Mouse (Mus musculus): ENCODE data around the gene Bbs9. TPM values are rescaled to one million over a fixed set of nuclear protein-coding genes. Genes with fewer than 3 reads are reported as not detected.

The Bbs9 gene
- polyA plus RNA-seq, 1 experiment from 2014 or later, result 11.9 TPM

DNA sequence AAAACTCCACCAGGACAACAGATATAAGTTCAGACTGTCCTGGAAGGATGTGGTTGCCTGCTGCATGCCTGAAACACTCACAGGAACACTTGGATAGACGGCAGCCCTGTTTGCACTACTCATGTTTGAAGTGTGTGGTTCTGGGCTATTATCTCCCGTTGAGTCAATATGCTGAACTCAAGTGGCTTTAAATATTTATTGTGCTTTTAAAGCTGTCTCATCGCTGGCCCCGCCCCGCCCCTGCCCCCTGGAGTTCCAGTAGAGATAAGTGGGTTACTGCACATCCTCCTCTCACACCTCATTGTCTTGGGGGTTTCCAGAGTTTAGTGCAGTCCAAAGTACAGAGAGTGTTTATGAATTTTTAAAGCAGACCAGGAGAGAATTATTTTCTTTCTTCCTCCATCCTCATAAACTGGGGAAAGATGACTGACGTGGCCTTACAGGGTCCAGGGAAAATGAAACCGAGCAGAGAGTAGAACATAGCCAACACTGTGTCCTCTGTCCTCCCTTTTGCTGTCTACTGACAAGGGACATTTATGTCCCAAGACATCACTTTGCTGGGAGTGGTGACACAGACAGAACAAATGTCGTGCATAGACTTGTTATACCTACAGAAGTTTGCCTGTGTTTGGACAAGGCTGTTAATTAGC is 242.8 kb downstream of the Bbs9 start:
- peaks cover 3% of the 10 kb centered on the region; the same call in 1 of the 2 replicates for H3K4me1 ChIP-seq
- WGBS, result 86% methylated on average over 8 of the region's 8 CpGs
- no peaks in the 10 kb centered on the region for H3K36me3 ChIP-seq (replicated peaks)

DNA sequence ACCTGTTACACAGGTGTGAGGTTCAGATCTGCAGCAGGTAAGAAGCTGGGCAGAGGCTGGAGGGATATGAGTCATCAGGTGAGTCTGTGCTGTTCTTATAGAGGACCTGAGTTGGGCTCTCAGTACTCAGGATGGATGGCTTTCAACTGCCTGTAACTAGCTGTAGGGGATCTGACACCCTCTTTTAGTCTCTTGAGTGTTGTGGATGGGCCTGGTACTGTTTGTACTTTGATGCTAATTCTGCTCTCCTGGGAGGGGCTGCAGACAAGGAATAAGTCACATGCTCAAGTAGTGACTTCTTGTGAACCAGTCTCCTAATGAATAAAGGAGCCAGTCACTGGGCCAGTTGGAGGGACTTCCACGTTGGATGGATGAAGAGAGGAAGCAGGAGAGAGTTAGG is 257.1 kb downstream of the Bbs9 start:
- H3K36me3 ChIP-seq (replicated peaks), result no peaks in the 10 kb centered on the region
- WGBS, result 74% methylated on average over 1 of the region's 1 CpGs

More for the DNA sequence above, 242.8 kb downstream of the Bbs9 start:
- Histone ChIP-seq H3K27ac (replicated peaks) (no peak overlapping the region), H3K27me3 (replicated peaks; ENCODE audit: low read depth, poor library complexity, severe bottlenecking) (no peaks in the 10 kb centered on the region), H3K4me3 (no peak overlapping the region), H3K9me3 (no peaks in the 10 kb centered on the region)
- no peak for DNase-seq (ENCODE audit: low spot score)

DNA sequence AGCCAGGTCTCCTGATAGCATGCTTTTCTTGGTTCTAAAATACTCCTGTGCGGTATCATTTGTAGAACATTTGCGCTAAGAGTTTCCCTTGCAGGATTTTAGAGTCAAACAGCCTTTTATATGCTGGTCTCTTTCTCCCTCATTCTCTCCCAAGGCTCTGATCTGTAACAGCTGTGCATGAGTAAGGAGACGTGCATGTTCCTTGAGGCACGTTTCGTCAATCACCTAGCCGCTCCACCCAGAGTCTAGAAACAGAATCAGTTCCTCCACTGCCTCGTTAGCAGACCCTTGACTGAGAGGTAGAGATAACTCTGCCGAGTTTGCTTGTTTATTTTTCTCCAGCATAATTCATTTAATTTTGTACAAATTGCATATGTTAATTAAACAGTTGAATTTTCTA is 259.4 kb downstream of the Bbs9 start:
- Histone ChIP-seq H3K4me3 (no peak overlapping the region), H3K36me3 (replicated peaks) (no peaks in the 10 kb centered on the region), H3K27me3 (replicated peaks; ENCODE audit: low read depth, poor library complexity, severe bottlenecking) (no peaks in the 10 kb centered on the region), H3K4me1 (no peaks in the 10 kb centered on the region), H3K9me3 (no peaks in the 10 kb centered on the region), H3K27ac (replicated peaks) (no peak overlapping the region)
- no peak for DNase-seq (ENCODE audit: low spot score)
- 70% methylated on average over 8 of the region's 8 CpGs for WGBS

More for the DNA sequence above, 257.1 kb downstream of the Bbs9 start:
- Histone ChIP-seq H3K9me3 (no peaks in the 10 kb centered on the region), H3K27ac (replicated peaks) (no peak overlapping the region), H3K27me3 (replicated peaks; ENCODE audit: low read depth, poor library complexity, severe bottlenecking) (no peaks in the 10 kb centered on the region), H3K4me3 (no peak overlapping the region), H3K4me1 (no peaks in the 10 kb centered on the region)
- no peak for DNase-seq (ENCODE audit: low spot score)

DNA sequence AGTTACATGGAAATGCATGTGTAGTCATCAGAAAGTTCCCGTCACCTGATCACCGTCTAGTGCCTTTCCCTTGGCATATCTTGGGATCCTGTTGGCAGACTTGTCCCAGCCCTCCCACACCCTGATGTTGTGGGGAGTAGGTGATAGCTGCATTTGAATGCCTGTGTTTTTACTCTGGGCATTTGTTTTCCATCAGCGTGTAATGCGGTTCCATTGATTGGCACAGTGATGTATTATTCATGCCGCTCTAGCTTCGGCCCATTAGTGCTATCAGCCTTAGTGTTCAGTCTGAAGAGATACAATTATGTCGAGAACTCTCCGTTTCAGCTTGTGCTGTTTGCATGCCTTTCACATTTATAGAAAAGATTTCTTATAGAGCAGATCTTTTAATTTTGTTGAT is 259.9 kb downstream of the Bbs9 start:
- no peaks in the 10 kb centered on the region for H3K4me1 ChIP-seq
- H3K27me3 ChIP-seq (replicated peaks; ENCODE audit: low read depth, poor library complexity, severe bottlenecking), result no peaks in the 10 kb centered on the region
- H3K36me3 ChIP-seq (replicated peaks), result no peaks in the 10 kb centered on the region
- 83% methylated on average over 8 of the region's 8 CpGs for WGBS
- no peaks in the 10 kb centered on the region for H3K9me3 ChIP-seq
- no peak overlapping the region for H3K27ac ChIP-seq (replicated peaks)
- no peak overlapping the region for H3K4me3 ChIP-seq
- DNase-seq (ENCODE audit: low spot score), result no peak

- no peaks in the 10 kb centered on the region for H3K9me3 ChIP-seq
Measured at GRCm38 (mm10) chr9:22737893-22738292, 262.4 kb downstream of the Bbs9 start.

DNA sequence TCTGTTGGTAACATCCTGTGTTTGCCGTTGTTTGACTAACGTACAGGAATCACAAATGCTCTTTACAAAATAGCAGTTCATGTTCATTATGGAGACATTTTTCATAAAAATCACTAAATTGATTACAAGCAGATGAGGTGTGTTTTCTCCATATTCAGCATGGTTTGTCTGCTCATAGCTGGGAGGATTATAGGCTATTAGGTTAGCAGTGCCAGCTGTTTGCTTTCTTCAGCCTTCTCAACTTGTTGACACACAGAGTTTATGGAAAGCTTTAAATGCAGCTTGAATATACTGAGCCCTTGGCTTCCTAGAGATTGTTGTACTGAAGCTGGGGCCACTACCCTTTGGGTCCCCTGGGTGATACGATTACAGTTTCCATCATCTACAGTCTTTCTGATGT is 263.3 kb downstream of the Bbs9 start:
- 91% methylated on average over 3 of the region's 3 CpGs for WGBS
- no peak for DNase-seq (ENCODE audit: low spot score)
- no peak overlapping the region for H3K27ac ChIP-seq (replicated peaks)

More at GRCm38 (mm10) chr9:22737893-22738292, 262.4 kb downstream of the Bbs9 start:
- no peak overlapping the region for H3K27ac ChIP-seq (replicated peaks)
- H3K27me3 ChIP-seq (replicated peaks; ENCODE audit: low read depth, poor library complexity, severe bottlenecking), result no peaks in the 10 kb centered on the region
- WGBS, result 80% methylated on average over 6 of the region's 6 CpGs
- H3K4me1 ChIP-seq, result no peaks in the 10 kb centered on the region
- no peaks in the 10 kb centered on the region for H3K36me3 ChIP-seq (replicated peaks)
- no peak for DNase-seq (ENCODE audit: low spot score)
- no peak overlapping the region for H3K4me3 ChIP-seq

GRCm38 (mm10) chr9:22741967-22742366 is 266.5 kb downstream of the Bbs9 start:
- no peaks in the 10 kb centered on the region for H3K27me3 ChIP-seq (replicated peaks; ENCODE audit: low read depth, poor library complexity, severe bottlenecking)

More for the DNA sequence above, 263.3 kb downstream of the Bbs9 start:
- H3K4me1 ChIP-seq, result no peaks in the 10 kb centered on the region
- no peaks in the 10 kb centered on the region for H3K36me3 ChIP-seq (replicated peaks)
- H3K4me3 ChIP-seq, result no peak overlapping the region
- H3K27me3 ChIP-seq (replicated peaks; ENCODE audit: low read depth, poor library complexity, severe bottlenecking), result no peaks in the 10 kb centered on the region
- H3K9me3 ChIP-seq, result no peaks in the 10 kb centered on the region

GRCm38 (mm10) chr9:22748617-22749016 is 273.1 kb downstream of the Bbs9 start:
- Histone ChIP-seq H3K4me3 (no peak overlapping the region), H3K36me3 (replicated peaks) (no peaks in the 10 kb centered on the region), H3K4me1 (peaks cover 23% of the 10 kb centered on the region), H3K27ac (replicated peaks) (no peak overlapping the region), H3K27me3 (replicated peaks; ENCODE audit: low read depth, poor library complexity, severe bottlenecking) (0 out of 2 replicates have a peak, but pooled peaks cover 4% of the 10 kb centered on the region), H3K9me3 (no peaks in the 10 kb centered on the region)
- no peak for DNase-seq (ENCODE audit: low spot score)
- WGBS, result 88% methylated on average over 2 of the region's 2 CpGs

More at GRCm38 (mm10) chr9:22741967-22742366, 266.5 kb downstream of the Bbs9 start:
- Histone ChIP-seq H3K27ac (replicated peaks) (no peak overlapping the region), H3K36me3 (replicated peaks) (no peaks in the 10 kb centered on the region), H3K4me1 (peaks cover under 1% of the 10 kb centered on the region; the same call in 1 of the 2 replicates), H3K4me3 (no peak overlapping the region), H3K9me3 (no peaks in the 10 kb centered on the region)
- DNase-seq (ENCODE audit: low spot score), result no peak
- 87% methylated on average over 1 of the region's 1 CpGs for WGBS

GRCm38 (mm10) chr9:22750779-22751545 is 275.4 kb downstream of the Bbs9 start:
- Histone ChIP-seq H3K9me3 (no peaks in the 10 kb centered on the region), H3K4me1 (peaks cover 45% of the 10 kb centered on the region), H3K4me3 (no peak overlapping the region), H3K27ac (replicated peaks) (no peak overlapping the region), H3K27me3 (replicated peaks; ENCODE audit: low read depth, poor library complexity, severe bottlenecking) (0 out of 2 replicates have a peak, but pooled peaks cover 4% of the 10 kb centered on the region), H3K36me3 (replicated peaks) (no peaks in the 10 kb centered on the region)
- 78% methylated on average over 17 of the region's 17 CpGs for whole genome bisulfite sequencing
- no peak for DNase-seq (ENCODE audit: low spot score)

GRCm38 (mm10) chr9:22751546-22751929 is 276.0 kb downstream of the Bbs9 start:
- H3K36me3 ChIP-seq (replicated peaks), result no peaks in the 10 kb centered on the region
- peaks cover 45% of the 10 kb centered on the region for H3K4me1 ChIP-seq
- H3K27ac ChIP-seq (replicated peaks), result no peak overlapping the region
- no peaks in the 10 kb centered on the region for H3K9me3 ChIP-seq
- H3K4me3 ChIP-seq, result no peak overlapping the region
- H3K27me3 ChIP-seq (replicated peaks; ENCODE audit: low read depth, poor library complexity, severe bottlenecking), result 0 out of 2 replicates have a peak, but pooled peaks cover 4% of the 10 kb centered on the region
- DNase-seq (ENCODE audit: low spot score), result no peak

DNA sequence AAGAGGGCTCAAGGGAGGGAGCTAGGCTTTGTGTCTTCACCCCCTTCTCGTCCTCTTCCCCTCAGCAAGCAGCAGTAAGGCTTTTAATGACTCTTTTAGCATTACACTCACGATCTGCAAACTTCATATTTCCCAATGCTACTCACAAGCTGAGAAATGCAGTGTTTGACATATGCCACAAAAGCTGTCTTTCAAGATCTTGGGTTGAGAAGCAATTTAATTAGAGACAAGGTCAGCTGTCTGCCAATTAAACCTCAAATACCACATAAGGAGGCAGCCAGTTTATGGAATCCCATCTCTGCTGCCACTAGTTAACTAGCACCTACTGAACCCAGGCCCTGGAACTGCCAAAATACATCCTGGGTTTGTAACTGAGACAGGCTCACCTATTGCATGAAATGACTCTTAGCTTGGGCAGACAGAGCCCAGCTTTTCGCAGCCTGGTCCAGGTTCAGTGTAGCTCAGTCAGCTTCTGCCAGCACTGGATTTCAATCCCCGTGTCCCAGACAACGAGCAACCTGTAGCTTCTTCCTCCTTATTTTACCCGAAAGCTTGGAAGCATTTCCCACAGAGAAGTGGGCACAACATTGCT is 278.7 kb downstream of the Bbs9 start:
- Histone ChIP-seq H3K27ac (replicated peaks) (no peak overlapping the region), H3K36me3 (replicated peaks) (no peaks in the 10 kb centered on the region), H3K4me1 (peaks cover 29% of the 10 kb centered on the region), H3K27me3 (replicated peaks; ENCODE audit: low read depth, poor library complexity, severe bottlenecking) (0 out of 2 replicates have a peak, but pooled peaks cover 4% of the 10 kb centered on the region), H3K9me3 (no peaks in the 10 kb centered on the region), H3K4me3 (no peak overlapping the region)
- DNase-seq (ENCODE audit: low spot score), result no peak
- 67% methylated on average over 6 of the region's 6 CpGs for WGBS

- Histone ChIP-seq H3K27ac (replicated peaks) (no peak overlapping the region), H3K4me1 (peaks cover 23% of the 10 kb centered on the region), H3K4me3 (no peak overlapping the region), H3K27me3 (replicated peaks; ENCODE audit: low read depth, poor library complexity, severe bottlenecking) (no peaks in the 10 kb centered on the region), H3K36me3 (replicated peaks) (no peaks in the 10 kb centered on the region), H3K9me3 (no peaks in the 10 kb centered on the region)
- WGBS, result 67% methylated on average over 3 of the region's 3 CpGs
- no peak for DNase-seq (ENCODE audit: low spot score)
Measured at GRCm38 (mm10) chr9:22758487-22758886, 283.0 kb downstream of the Bbs9 start.
